Mouse (Mus musculus) kidney, adult 2 months (tissue): ENCODE measurements at regions not wholly inside any gene's neighbourhood (a gene's known extent, or its start where the extent isn't known, plus 50 kb on each side); places are given as distances from the start of the nearest gene placed in this dataset.

Experiments used
- CTCF ChIP-seq: fragments of 200-500 bp; conservative IDR thresholded peaks from 2 replicates; pipeline ENCODE4 v1.5.1; 2011; ENCODE audit warnings: low read depth, mild to moderate bottlenecking, control low read depth, low read length, moderate library complexity, mixed read lengths; ENCODE audit not compliant: insufficient read depth, insufficient read length
- POLR2A ChIP-seq: fragments of 200-500 bp; IDR thresholded peaks from one replicate; pipeline ENCODE4 v1.6.1; 2011; ENCODE audit warnings: low read depth, low read length, control low read depth

DNA sequence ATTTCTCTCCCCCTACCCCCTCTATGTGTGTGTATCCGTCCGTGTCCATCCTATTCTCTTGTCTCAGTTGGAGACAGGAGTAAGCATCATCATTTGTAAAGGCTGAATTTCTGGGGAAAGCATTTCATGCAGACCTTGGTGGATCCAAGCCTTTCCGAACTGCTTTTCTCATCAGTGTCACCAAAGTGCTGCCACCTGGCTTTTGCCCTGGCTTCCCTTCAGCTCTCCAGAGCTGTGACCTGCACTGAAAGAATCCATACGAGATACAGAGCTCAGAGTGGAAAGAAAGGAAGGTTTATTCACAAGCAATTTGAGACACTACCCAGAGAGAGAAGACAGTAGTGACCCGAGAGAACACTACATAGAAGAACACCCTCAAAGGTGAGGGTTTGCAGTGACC lies 248.1 kb downstream of the Cxcl12 start:
- TF ChIP-seq CTCF, result no peak
- TF ChIP-seq POLR2A, result no peak
